ENCODE assay signal across 24 mouse cellular contexts in genomic region chr8:107073706-107074105, GRCm38 (mm10). TPM values are rescaled to one million over a fixed set of nuclear protein-coding genes. Genes with fewer than 3 reads are reported as not detected.
"Had no signal": no experiment of that assay in that cellular context is flagged by ENCODE, and none has a peak within 500 bp of the region (broad histone marks: within the 10 kb centered on the region; RNA-seq: fewer than 3 reads in every experiment).

No protein-coding gene starts in this region.

- H3K9me3 ChIP-seq: liver, embryonic 13.5 days; midbrain, embryonic 12.5 days; midbrain, embryonic 15.5 days; neural tube, embryonic 12.5 days; stomach, embryonic 15.5 days had no signal

- ATAC-seq: midbrain, embryonic 15.5 days had no signal

- DNase-seq: kidney, adult 9 months; kidney, postnatal 14 days; kidney, postnatal 4 days; layer of hippocampus, postnatal 36 days; liver, embryonic 13.5 days; lung, adult 2 months; retina, postnatal 1 day; right cerebral cortex, postnatal 25 days; spleen, adult 18-20 months; thymus, postnatal 25 days had no signal

- H3K27me3 ChIP-seq: liver, embryonic 13.5 days; midbrain, embryonic 12.5 days; midbrain, embryonic 15.5 days; neural tube, embryonic 12.5 days; stomach, embryonic 15.5 days had no signal

- H3K4me1 ChIP-seq: liver, embryonic 13.5 days; midbrain, embryonic 12.5 days; midbrain, embryonic 15.5 days; neural tube, embryonic 12.5 days; stomach, embryonic 15.5 days had no signal

- H3K9ac ChIP-seq: liver, embryonic 13.5 days; midbrain, embryonic 12.5 days; midbrain, embryonic 15.5 days; neural tube, embryonic 12.5 days; stomach, embryonic 15.5 days had no signal

- H3K4me3 ChIP-seq: left cerebral cortex, adult 2 months; liver, embryonic 13.5 days; midbrain, embryonic 12.5 days; midbrain, embryonic 15.5 days; neural tube, embryonic 12.5 days; stomach, embryonic 15.5 days had no signal

- H3K4me2 ChIP-seq: liver, embryonic 13.5 days; midbrain, embryonic 12.5 days; midbrain, embryonic 15.5 days; neural tube, embryonic 12.5 days; stomach, embryonic 15.5 days had no signal

- H3K27ac ChIP-seq: left cerebral cortex, adult 2 months; liver, embryonic 13.5 days; macrophage; midbrain, embryonic 12.5 days; midbrain, embryonic 15.5 days; neural tube, embryonic 12.5 days; stomach, embryonic 15.5 days had no signal

RNA-seq across cellular contexts. Expression of gene Tmed6, which starts 8.3 kb away (rescaled TPM):
- total RNA-seq: layer of hippocampus, adult 18-20 months; layer of hippocampus, postnatal 10 days; layer of hippocampus, postnatal 36 days; left cerebral cortex, adult 2 months; left cerebral cortex, postnatal 10 days; left cerebral cortex, postnatal 36 days; neutrophil, adult 5-6 weeks had no signal
- polyA plus RNA-seq: limb, embryonic 11.5 days; limb, embryonic 14.5 days; liver, adult 2 months; macrophage; midbrain, embryonic 12.5 days; midbrain, embryonic 15.5 days; neural tube, embryonic 12.5 days had no signal
